Mouse (Mus musculus): ENCODE results near the gene Ifitm5. TPM values are rescaled to one million over a fixed set of nuclear protein-coding genes. Genes with fewer than 3 reads are reported as not detected.

The Ifitm5 gene
- polyA plus RNA-seq, 1 experiment = 0.44 TPM

GRCm38 (mm10) chr7:140938436-140938835, 11.7 kb downstream of the Ifitm5 start:
- TF ChIP-seq MYOG (IDR thresholded peaks at IDR 0.05; ENCODE audit: control insufficient read depth, extremely low read depth, insufficient read length) (no peak), MYOD1 (IDR thresholded peaks at IDR 0.05; ENCODE audit: control insufficient read depth, insufficient read length, low read depth) (no peak), FOSL1 (IDR thresholded peaks at IDR 0.05; ENCODE audit: insufficient read depth, low read length, poor library complexity, severe bottlenecking) (no peak), MAX (IDR thresholded peaks at IDR 0.05) (no peak), USF1 (IDR thresholded peaks at IDR 0.05; ENCODE audit: low read depth) (no peak), CEBPB (IDR thresholded peaks at IDR 0.05; ENCODE audit: low read depth) (no peak), CTCF (IDR thresholded peaks at IDR 0.05; ENCODE audit: control insufficient read depth, insufficient read depth, insufficient read length) (no peak)
- Histone ChIP-seq H3K27me3 (ENCODE audit: control insufficient read depth, insufficient read depth, insufficient read length) (peaks cover 13% of the 10 kb centered on the region), H3K79me2 (ENCODE audit: control insufficient read depth, insufficient read depth) (no peaks in the 10 kb centered on the region), H3ac (ENCODE audit: control insufficient read depth, insufficient read length, low read depth) (no peak overlapping the region), H3K36me3 (ENCODE audit: control insufficient read depth, insufficient read depth) (no peaks in the 10 kb centered on the region), H3K79me3 (ENCODE audit: low read depth) (no peaks in the 10 kb centered on the region), H3K4me3 (ENCODE audit: insufficient read depth, poor library complexity, severe bottlenecking) (no peak overlapping the region)

GRCm38 (mm10) chr7:140927181-140927580, 22.9 kb downstream of the Ifitm5 start:
- Histone ChIP-seq H3K79me2 (ENCODE audit: control insufficient read depth, insufficient read depth) (no peaks in the 10 kb centered on the region), H3K4me3 (ENCODE audit: insufficient read depth, poor library complexity, severe bottlenecking) (no peak overlapping the region), H3K27me3 (ENCODE audit: control insufficient read depth, insufficient read depth, insufficient read length) (peaks cover 40% of the 10 kb centered on the region), H3K79me3 (ENCODE audit: low read depth) (no peaks in the 10 kb centered on the region), H3ac (ENCODE audit: control insufficient read depth, insufficient read length, low read depth) (no peak overlapping the region), H3K36me3 (ENCODE audit: control insufficient read depth, insufficient read depth) (no peaks in the 10 kb centered on the region)
- TF ChIP-seq MAX (IDR thresholded peaks at IDR 0.05) = no peak
- no peak for TF ChIP-seq MYOD1 (IDR thresholded peaks at IDR 0.05; ENCODE audit: control insufficient read depth, insufficient read length, low read depth)
- no peak for TF ChIP-seq FOSL1 (IDR thresholded peaks at IDR 0.05; ENCODE audit: insufficient read depth, low read length, poor library complexity, severe bottlenecking)
- no peak for TF ChIP-seq CEBPB (IDR thresholded peaks at IDR 0.05; ENCODE audit: low read depth)
- TF ChIP-seq CTCF (IDR thresholded peaks at IDR 0.05; ENCODE audit: control insufficient read depth, insufficient read depth, insufficient read length) = no peak
- TF ChIP-seq MYOG (IDR thresholded peaks at IDR 0.05; ENCODE audit: control insufficient read depth, extremely low read depth, insufficient read length) = no peak

- TF ChIP-seq USF1 (IDR thresholded peaks at IDR 0.05; ENCODE audit: low read depth) (no peak), MYOG (IDR thresholded peaks at IDR 0.05; ENCODE audit: control insufficient read depth, extremely low read depth, insufficient read length) (no peak)
- Histone ChIP-seq H3K27me3 (ENCODE audit: control insufficient read depth, insufficient read depth, insufficient read length) (peaks cover 66% of the 10 kb centered on the region), H3K36me3 (ENCODE audit: control insufficient read depth, insufficient read depth) (no peaks in the 10 kb centered on the region), H3ac (ENCODE audit: control insufficient read depth, insufficient read length, low read depth) (no peak overlapping the region), H3K79me2 (ENCODE audit: control insufficient read depth, insufficient read depth) (no peaks in the 10 kb centered on the region), H3K4me3 (ENCODE audit: insufficient read depth, poor library complexity, severe bottlenecking) (no peak overlapping the region), H3K79me3 (ENCODE audit: low read depth) (no peaks in the 10 kb centered on the region)
Observed at GRCm38 (mm10) chr7:140923070-140923775, 26.9 kb downstream of the Ifitm5 start.

DNA sequence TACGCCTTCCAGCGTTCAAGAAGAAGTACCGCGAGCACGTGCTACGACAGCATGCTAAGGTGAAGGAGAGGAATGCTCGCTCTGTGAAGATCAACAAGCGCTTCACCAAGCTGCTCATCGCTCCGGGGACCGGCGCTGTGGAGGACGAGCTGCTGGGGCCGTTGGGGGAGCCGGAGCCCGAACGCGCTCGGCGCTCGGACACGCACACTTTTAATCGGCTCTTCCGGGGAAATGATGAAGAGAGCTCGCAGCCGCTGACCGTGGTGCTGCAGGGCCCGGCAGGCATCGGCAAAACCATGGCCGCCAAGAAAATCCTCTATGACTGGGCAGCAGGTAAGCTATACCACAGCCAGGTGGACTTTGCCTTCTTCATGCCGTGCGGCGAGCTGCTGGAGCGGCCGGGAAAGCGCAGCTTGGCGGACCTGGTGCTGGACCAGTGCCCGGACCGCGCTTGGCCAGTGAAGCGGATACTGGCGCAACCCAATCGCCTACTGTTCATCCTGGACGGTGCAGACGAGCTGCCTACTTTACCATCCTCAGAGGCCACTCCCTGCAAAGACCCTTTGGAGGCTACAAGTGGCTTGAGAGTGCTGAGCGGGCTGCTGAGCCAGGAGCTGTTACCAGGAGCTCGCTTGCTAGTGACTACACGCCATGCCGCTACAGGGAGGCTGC, 27.6 kb downstream of the Ifitm5 start:
- H3K79me2 ChIP-seq (ENCODE audit: control insufficient read depth, insufficient read depth) = no peaks in the 10 kb centered on the region
- no peaks in the 10 kb centered on the region for H3K36me3 ChIP-seq (ENCODE audit: control insufficient read depth, insufficient read depth)
- no peak overlapping the region for H3ac ChIP-seq (ENCODE audit: control insufficient read depth, insufficient read length, low read depth)
- H3K4me3 ChIP-seq (ENCODE audit: insufficient read depth, poor library complexity, severe bottlenecking) = no peak overlapping the region
- H3K27me3 ChIP-seq (ENCODE audit: control insufficient read depth, insufficient read depth, insufficient read length) = peaks cover 63% of the 10 kb centered on the region
- H3K79me3 ChIP-seq (ENCODE audit: low read depth) = no peaks in the 10 kb centered on the region
- TF ChIP-seq MAX (IDR thresholded peaks at IDR 0.05) = no peak

GRCm38 (mm10) chr7:140921225-140921975, 28.7 kb downstream of the Ifitm5 start:
- Histone ChIP-seq H3K79me2 (ENCODE audit: control insufficient read depth, insufficient read depth) (no peaks in the 10 kb centered on the region), H3K36me3 (ENCODE audit: control insufficient read depth, insufficient read depth) (no peaks in the 10 kb centered on the region), H3ac (ENCODE audit: control insufficient read depth, insufficient read length, low read depth) (no peak overlapping the region), H3K4me3 (ENCODE audit: insufficient read depth, poor library complexity, severe bottlenecking) (no peak overlapping the region), H3K79me3 (ENCODE audit: low read depth) (no peaks in the 10 kb centered on the region), H3K27me3 (ENCODE audit: control insufficient read depth, insufficient read depth, insufficient read length) (peaks cover 59% of the 10 kb centered on the region)
- no peak for TF ChIP-seq MYOG (IDR thresholded peaks at IDR 0.05; ENCODE audit: control insufficient read depth, extremely low read depth, insufficient read length)
- TF ChIP-seq CTCF (IDR thresholded peaks at IDR 0.05; ENCODE audit: control insufficient read depth, insufficient read depth, insufficient read length) = no peak
- TF ChIP-seq FOSL1 (IDR thresholded peaks at IDR 0.05; ENCODE audit: insufficient read depth, low read length, poor library complexity, severe bottlenecking) = no peak
- no peak for TF ChIP-seq USF1 (IDR thresholded peaks at IDR 0.05; ENCODE audit: low read depth)
- TF ChIP-seq MAX (IDR thresholded peaks at IDR 0.05) = no peak
- no peak for TF ChIP-seq CEBPB (IDR thresholded peaks at IDR 0.05; ENCODE audit: low read depth)
- no peak for TF ChIP-seq MYOD1 (IDR thresholded peaks at IDR 0.05; ENCODE audit: control insufficient read depth, insufficient read length, low read depth)

Data from C2C12 (cell line).